Mouse (Mus musculus) embryonic facial prominence, embryonic 15.5 days (tissue): Measurements from ENCODE around the gene Samd15. TPM values are rescaled to one million over a fixed set of nuclear protein-coding genes. Genes with fewer than 3 reads are reported as not detected.

Experiments used
- ATAC-seq: fragments of 200-750 bp; cut with Nextera tagmentation; 2 replicates; pipeline ENCODE4 v1.8.0; 2017; ENCODE audit warnings: low read depth, moderate TSS enrichment; ENCODE audit not compliant: insufficient number of reproducible peaks, low FRiP score, low TSS enrichment
- H3K27ac ChIP-seq: fragments of 300-500 bp; sonication (generic); replicated peaks from 2 replicates; pipeline ENCODE4 v1.5.1; 2015; ENCODE audit warnings: mild to moderate bottlenecking, inconsistent platforms
- H3K27me3 ChIP-seq: fragments of 300-500 bp; sonication (generic); 2 replicates; pipeline ENCODE4 v1.6.1; 2015; ENCODE audit warnings: inconsistent platforms
- H3K36me3 ChIP-seq: fragments of 300-500 bp; sonication (generic); 2 replicates; pipeline ENCODE4 v1.6.1; 2015; ENCODE audit warnings: mild to moderate bottlenecking, inconsistent platforms
- H3K4me1 ChIP-seq: fragments of 300-500 bp; sonication (generic); 2 replicates; pipeline ENCODE4 v1.6.1; 2015; ENCODE audit warnings: inconsistent platforms
- H3K4me2 ChIP-seq: fragments of 300-500 bp; sonication (generic); replicated peaks from 2 replicates; pipeline ENCODE4 v1.6.1; 2015; ENCODE audit warnings: mild to moderate bottlenecking, inconsistent platforms
- H3K4me3 ChIP-seq: fragments of 300-500 bp; sonication (generic); replicated peaks from 2 replicates; pipeline ENCODE4 v1.5.1; 2015; ENCODE audit warnings: mild to moderate bottlenecking, inconsistent platforms
- H3K9ac ChIP-seq: fragments of 300-500 bp; sonication (generic); 2 replicates; pipeline ENCODE4 v1.6.1; 2015; ENCODE audit warnings: inconsistent platforms
- H3K9me3 ChIP-seq: fragments of 300-500 bp; sonication (generic); replicated peaks from 2 replicates; pipeline ENCODE4 v1.6.1; 2016; ENCODE audit warnings: inconsistent platforms
- WGBS: fragments of 180-500 bp; shearing (Covaris S2); methylation state at CpG from one replicate; pipeline ENCODE4 v1.1.7; 2015; 5-methylcytosine and 5-hydroxymethylcytosine counted together
- polyA plus RNA-seq: library from polyadenylated mRNA; unstranded; fragments of >200 nt; fragmentation: Nextera tagmentation; extraction: Ambion mirVana; gene quantifications from 2 replicates; pipeline ENCODE4 v1.2.1, GENCODE M21; 2015

The Samd15 gene
- polyA plus RNA-seq, 1 experiment from 2014 or later: 1.8 TPM

- Histone ChIP-seq H3K27me3 (no peaks in the 10 kb centered on the region), H3K4me2 (no peak overlapping the region), H3K4me3 (no peak overlapping the region), H3K9ac (no peak overlapping the region), H3K36me3 (no peaks in the 10 kb centered on the region), H3K4me1 (no peaks in the 10 kb centered on the region), H3K27ac (no peak overlapping the region), H3K9me3 (no peaks in the 10 kb centered on the region)
- no peak for ATAC-seq
These were observed 30.9 kb downstream of the Samd15 start for GRCm38 (mm10) chr12:87230379-87230895.

- Histone ChIP-seq H3K4me1 (no peaks in the 10 kb centered on the region), H3K9ac (no peak overlapping the region), H3K27me3 (no peaks in the 10 kb centered on the region), H3K9me3 (no peaks in the 10 kb centered on the region), H3K36me3 (peaks cover 36% of the 10 kb centered on the region), H3K4me3 (no peak overlapping the region), H3K27ac (no peak overlapping the region), H3K4me2 (no peak overlapping the region)
- no peak for ATAC-seq
- 78% methylated on average over 5 of the region's 5 CpGs for WGBS
These were observed 37.5 kb downstream of the Samd15 start for GRCm38 (mm10) chr12:87236882-87237483.

DNA sequence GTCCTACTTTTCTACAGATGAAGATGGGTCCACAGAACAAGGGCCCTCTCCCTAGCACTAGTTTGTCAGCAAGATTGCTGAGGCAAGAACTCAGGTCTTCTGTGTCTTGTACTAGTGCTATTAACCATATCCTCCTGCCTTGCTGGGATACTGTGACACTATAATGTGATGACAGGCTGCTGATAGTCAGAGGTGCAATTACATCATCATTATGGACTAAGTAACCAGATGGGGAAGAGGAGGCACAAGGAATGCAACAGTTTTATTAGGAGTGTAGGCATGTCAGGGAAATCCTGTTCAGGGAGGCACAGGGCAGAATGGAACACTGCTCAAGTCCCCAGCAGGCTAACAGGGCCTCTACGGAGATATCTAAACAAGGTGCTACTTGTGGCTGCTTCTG, 39.1 kb downstream of the Samd15 start, which contains the start of gene Noxred1:
TSS of gene Noxred1 (minus strand) at position 101 of the 400 bp plus-strand sequence.
- Histone ChIP-seq H3K4me1 (no peaks in the 10 kb centered on the region), H3K27me3 (no peaks in the 10 kb centered on the region), H3K27ac (no peak within 1 kb of the TSS), H3K4me3 (no peak within 1 kb of the TSS), H3K4me2 (no peak within 1 kb of the TSS), H3K9me3 (no peaks in the 10 kb centered on the region), H3K9ac (no peak within 1 kb of the TSS), H3K36me3 (peaks cover 44% of the 10 kb centered on the region)
- WGBS: 92% methylated on average over 1 of the region's 1 CpGs
- ATAC-seq: no peak

- 88% methylated on average over 6 of the region's 6 CpGs for WGBS
- Histone ChIP-seq H3K4me1 (no peaks in the 10 kb centered on the region), H3K27me3 (no peaks in the 10 kb centered on the region), H3K4me3 (no peak overlapping the region), H3K9me3 (no peaks in the 10 kb centered on the region), H3K4me2 (no peak overlapping the region), H3K36me3 (peaks cover 84% of the 10 kb centered on the region), H3K9ac (no peak overlapping the region), H3K27ac (no peak overlapping the region)
- ATAC-seq: no peak
These were observed 50.6 kb downstream of the Samd15 start for GRCm38 (mm10) chr12:87250161-87250560.

DNA sequence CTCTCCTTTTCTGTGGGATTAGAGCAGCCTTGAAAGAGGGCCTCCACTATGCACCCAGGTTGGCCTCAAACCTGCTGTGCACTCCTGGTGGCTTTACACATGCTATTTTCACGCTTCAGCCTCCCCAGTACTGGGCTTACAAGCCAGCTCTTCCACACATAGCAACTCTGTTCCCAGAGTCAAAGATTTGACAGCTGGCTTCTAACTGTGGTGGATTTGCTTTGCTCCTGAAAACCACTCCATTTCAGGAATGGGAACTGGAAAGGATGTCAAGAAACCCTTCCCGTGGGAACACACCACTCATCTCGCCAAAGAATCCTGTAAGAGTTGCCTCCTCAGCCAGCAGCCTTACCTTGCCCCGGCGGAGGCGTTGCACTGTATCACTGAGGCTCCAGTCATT, 54.4 kb downstream of the Samd15 start:
- no peak for ATAC-seq
- H3K27ac ChIP-seq: no peak overlapping the region
- 92% methylated on average over 6 of the region's 6 CpGs for WGBS
- H3K9ac ChIP-seq: no peak overlapping the region
- no peak overlapping the region for H3K4me3 ChIP-seq
- H3K4me2 ChIP-seq: no peak overlapping the region
- H3K4me1 ChIP-seq: no peaks in the 10 kb centered on the region
- peaks cover 89% of the 10 kb centered on the region for H3K36me3 ChIP-seq
- H3K27me3 ChIP-seq: no peaks in the 10 kb centered on the region
- no peaks in the 10 kb centered on the region for H3K9me3 ChIP-seq

- no peaks in the 10 kb centered on the region for H3K9me3 ChIP-seq
- peaks cover 80% of the 10 kb centered on the region for H3K36me3 ChIP-seq
- H3K4me3 ChIP-seq: no peak overlapping the region
- no peak overlapping the region for H3K4me2 ChIP-seq
- no peak for ATAC-seq
- H3K9ac ChIP-seq: no peak overlapping the region
- no peaks in the 10 kb centered on the region for H3K4me1 ChIP-seq
- H3K27me3 ChIP-seq: no peaks in the 10 kb centered on the region
- WGBS: 91% methylated on average over 5 of the region's 5 CpGs
- H3K27ac ChIP-seq: no peak overlapping the region
These were observed 57.1 kb downstream of the Samd15 start for GRCm38 (mm10) chr12:87256629-87257028.

- Histone ChIP-seq H3K27ac (no peak overlapping the region), H3K9ac (no peak overlapping the region), H3K4me2 (no peak overlapping the region), H3K27me3 (no peaks in the 10 kb centered on the region), H3K4me3 (no peak overlapping the region), H3K36me3 (peaks cover 65% of the 10 kb centered on the region), H3K4me1 (peaks cover 5% of the 10 kb centered on the region; the same call in 1 of the 2 replicates), H3K9me3 (no peaks in the 10 kb centered on the region)
- ATAC-seq: no peak
- WGBS: 95% methylated on average over 8 of the region's 8 CpGs
These were observed 61.0 kb downstream of the Samd15 start for GRCm38 (mm10) chr12:87260562-87260961.

Other genes starting within 250 kb of the Samd15 start
- gene Zdhhc22, start 209.3 kb upstream of the Samd15 start, polyA plus RNA-seq: 0.12 TPM in 1 of 2 replicates, not detected in the other
- 0.16 and 0.28 TPM in 2 replicates for gene Tmem63c, start 178.4 kb upstream of the Samd15 start, polyA plus RNA-seq
- 0.16 and 0.17 TPM in 2 replicates for gene Ngb, start 97.2 kb upstream of the Samd15 start, polyA plus RNA-seq
- 31.4 and 38.1 TPM in 2 replicates for gene Gstz1, start 52.6 kb upstream of the Samd15 start, polyA plus RNA-seq
- 14.5 and 15.5 TPM in 2 replicates for gene Pomt2, start 51.8 kb upstream of the Samd15 start, polyA plus RNA-seq
- gene Tmed8, start 731 bp downstream of the Samd15 start, polyA plus RNA-seq: 2.2 and 2.4 TPM in 2 replicates
- 0.49 and 0.74 TPM in 2 replicates for gene Noxred1, start 39.0 kb downstream of the Samd15 start, polyA plus RNA-seq
- 41.1 and 44.2 TPM in 2 replicates for gene Vipas39, start 66.5 kb downstream of the Samd15 start, polyA plus RNA-seq
- gene Ahsa1, start 66.8 kb downstream of the Samd15 start, polyA plus RNA-seq: 220 and 223 TPM in 2 replicates
- 1.5 TPM in 2 replicates for gene Ism2, start 100.0 kb downstream of the Samd15 start, polyA plus RNA-seq
- gene Sptlc2, start 188.6 kb downstream of the Samd15 start, polyA plus RNA-seq: 73.4 and 73.6 TPM in 2 replicates
- gene Slirp, start 244.2 kb downstream of the Samd15 start, polyA plus RNA-seq: 276 and 281 TPM in 2 replicates
- 60.7 and 61.0 TPM in 2 replicates for gene Alkbh1, start 244.3 kb downstream of the Samd15 start, polyA plus RNA-seq